Mouse (Mus musculus) G1E (cell line): ENCODE data around the gene Tmem44. TPM values are rescaled to one million over a fixed set of nuclear protein-coding genes. Genes with fewer than 3 reads are reported as not detected.

Experiments
- ATAC-seq: 2 replicates; pipeline ENCODE4 v1.8.0; 2016; ENCODE audit warnings: mild to moderate bottlenecking; ENCODE audit not compliant: insufficient number of reproducible peaks, poor library complexity, low FRiP score, severe bottlenecking; ENCODE audit errors: extremely low read depth
- DNase-seq: peaks from one replicate; pipeline ENCODE4 v3.0.0; 2012; ENCODE audit warnings: low spot score
- H3K27me3 ChIP-seq: 2 replicates; pipeline ENCODE4 v1.6.1; 2012; ENCODE audit warnings: mild to moderate bottlenecking, low read length, inconsistent platforms; ENCODE audit not compliant: insufficient read depth
- H3K36me3 ChIP-seq: replicated peaks from 2 replicates; pipeline ENCODE3; 2012; ENCODE audit warnings: mild to moderate bottlenecking, inconsistent platforms
- H3K4me1 ChIP-seq: 2 replicates; pipeline ENCODE4 v1.6.1; 2012; ENCODE audit warnings: low read depth, low read length, inconsistent platforms, mixed read lengths; ENCODE audit not compliant: insufficient read depth
- H3K4me3 ChIP-seq: 2 replicates; pipeline ENCODE4 v1.5.1; 2012; ENCODE audit warnings: low read depth, mild to moderate bottlenecking, inconsistent platforms, low read length, moderate library complexity, mixed read lengths
- H3K9me3 ChIP-seq: replicated peaks from 2 replicates; pipeline ENCODE4 v1.6.1; 2012; ENCODE audit warnings: inconsistent platforms
- CTCF ChIP-seq: IDR thresholded peaks from 2 replicates; pipeline ENCODE4 v1.5.1; 2012; ENCODE audit warnings: low read depth, low read length, inconsistent platforms, mixed read lengths
- GATA1 ChIP-seq: IDR thresholded peaks from 2 replicates; pipeline ENCODE4 v1.6.1; 2012; ENCODE audit warnings: borderline replicate concordance, low read length, inconsistent platforms, mixed read lengths
- GATA2 ChIP-seq: IDR thresholded peaks from 2 replicates; pipeline ENCODE4 v1.6.1; 2012; ENCODE audit warnings: low read depth, low read length, inconsistent platforms, borderline replicate concordance
- POLR2AphosphoS5 ChIP-seq: IDR thresholded peaks from 2 replicates; pipeline ENCODE4 v1.6.1; 2012; ENCODE audit warnings: low read depth, low read length, inconsistent platforms; ENCODE audit not compliant: insufficient replicate concordance
- TAL1 ChIP-seq: conservative IDR thresholded peaks from 2 replicates; pipeline ENCODE4 v1.6.1; 2012; ENCODE audit warnings: low read depth, low read length, inconsistent platforms, mixed read lengths
- polyA plus RNA-seq: library from polyadenylated mRNA; stranded (reverse); fragments of >175 nt; gene quantifications from 2 replicates; pipeline ENCODE4 v1.2.3, GENCODE M21; 2012
- total RNA-seq, 2 experiments: library from RNA; stranded (forward) in 1 of 2; stranded (reverse) in 1 of 2; fragments of 200-1000 nt in 1 of 2; fragments of >200 nt in 1 of 2; fragmentation: Nextera tagmentation in 1 of 2; gene quantifications; 2 replicates each; pipeline ENCODE4 v1.2.3; 2014 to 2017

Tmem44 gene
- total and polyA plus RNA-seq, 3 experiments = 11.8 to 72.7 (median 25.4) TPM

GRCm38 (mm10) chr16:30554109-30554508 lies 3.5 kb upstream of the Tmem44 start:
- DNase-seq (no peak), ATAC-seq (no peak)
- peaks cover 40% of the 10 kb centered on the region for H3K4me1 ChIP-seq
- H3K36me3 ChIP-seq = peaks cover 29% of the 10 kb centered on the region
- TF ChIP-seq TAL1 = no peak
- TF ChIP-seq POLR2AphosphoS5 = no peak
- TF ChIP-seq CTCF = no peak
- TF ChIP-seq GATA2 = no peak
- no peak for TF ChIP-seq GATA1
- H3K27me3 ChIP-seq = no peaks in the 10 kb centered on the region
- H3K4me3 ChIP-seq = no peak overlapping the region
- peaks cover 24% of the 10 kb centered on the region for H3K9me3 ChIP-seq

DNA sequence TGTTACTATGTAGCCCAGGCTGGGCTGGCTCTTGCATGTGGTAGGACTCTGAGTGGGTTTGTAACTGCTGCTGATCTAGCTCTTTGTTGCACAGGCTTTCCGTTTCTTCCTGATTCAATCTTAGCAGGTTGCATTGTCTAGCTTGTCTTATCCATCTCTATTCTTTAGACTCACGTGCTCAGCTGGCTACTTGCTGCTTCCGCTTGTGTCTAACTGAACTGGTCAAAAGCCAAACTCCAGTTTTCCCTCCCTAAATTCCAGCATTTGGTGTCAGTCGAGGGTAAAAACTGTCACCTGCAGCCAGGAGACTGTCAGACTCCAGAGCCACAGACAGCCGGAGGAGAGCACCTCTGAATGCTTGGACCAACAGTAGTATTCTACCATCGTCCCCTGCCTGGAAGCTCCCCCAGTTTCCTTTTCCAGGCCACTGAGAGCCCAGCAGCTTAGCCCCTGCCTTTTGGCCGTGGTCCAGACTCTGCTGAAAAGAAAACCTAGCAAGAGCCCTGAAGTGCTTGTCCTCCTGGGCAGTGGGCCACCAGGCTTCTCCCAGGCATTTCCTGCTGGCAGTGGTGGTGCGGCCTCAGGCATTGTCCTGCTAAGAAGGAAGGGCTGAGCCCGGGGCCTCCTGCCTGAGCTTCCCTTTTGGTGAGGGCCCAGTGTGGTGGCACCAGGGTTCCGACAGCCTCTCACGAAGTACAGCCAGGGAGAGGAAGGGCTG lies 2.1 kb upstream of the Tmem44 start:
- no peak for TF ChIP-seq POLR2AphosphoS5
- TF ChIP-seq TAL1 = no peak
- TF ChIP-seq CTCF = no peak
- TF ChIP-seq GATA1 = no peak
- TF ChIP-seq GATA2 = no peak
- DNase-seq = no peak
- no peak for ATAC-seq
- H3K9me3 ChIP-seq = peaks cover 24% of the 10 kb centered on the region
- no peak overlapping the region for H3K4me3 ChIP-seq
- peaks cover 52% of the 10 kb centered on the region for H3K4me1 ChIP-seq
- H3K27me3 ChIP-seq = no peaks in the 10 kb centered on the region
- peaks cover 25% of the 10 kb centered on the region for H3K36me3 ChIP-seq

- Histone ChIP-seq H3K9me3 (peaks cover 15% of the 10 kb centered on the region), H3K4me1 (peaks cover 71% of the 10 kb centered on the region), H3K36me3 (peaks cover 36% of the 10 kb centered on the region), H3K27me3 (no peaks in the 10 kb centered on the region), H3K4me3 (peak overlapping the region; percentile 91)
- TF ChIP-seq POLR2AphosphoS5 = no peak
- no peak for TF ChIP-seq GATA1
- TF ChIP-seq CTCF = peak; percentile 63; the same call in 1 of the 2 replicates
- DNase-seq (peak; percentile 90), ATAC-seq (peak; percentile 24; the same call in 1 of the 2 replicates)
Observed at GRCm38 (mm10) chr16:30549966-30550747, 485 bp downstream of the Tmem44 start.

GRCm38 (mm10) chr16:30549516-30549915 lies 1.1 kb downstream of the Tmem44 start:
- peak; percentile 28 for DNase-seq
- Histone ChIP-seq H3K9me3 (peaks cover 11% of the 10 kb centered on the region), H3K27me3 (no peaks in the 10 kb centered on the region), H3K36me3 (peaks cover 42% of the 10 kb centered on the region), H3K4me3 (peak overlapping the region; percentile 91), H3K4me1 (peaks cover 77% of the 10 kb centered on the region)
- ATAC-seq = no peak
- TF ChIP-seq TAL1 (no peak), GATA1 (no peak), CTCF (no peak), GATA2 (no peak), POLR2AphosphoS5 (no peak)

GRCm38 (mm10) chr16:30548291-30548690 lies 2.4 kb downstream of the Tmem44 start:
- peaks cover 86% of the 10 kb centered on the region for H3K4me1 ChIP-seq
- H3K9me3 ChIP-seq = peaks cover 6% of the 10 kb centered on the region
- TF ChIP-seq GATA1 = no peak
- no peak for TF ChIP-seq GATA2
- TF ChIP-seq CTCF = no peak
- no peak for TF ChIP-seq TAL1
- ATAC-seq = no peak
- DNase-seq = no peak
- H3K27me3 ChIP-seq = no peaks in the 10 kb centered on the region
- H3K4me3 ChIP-seq = no peak overlapping the region; the same call in 1 of the 2 replicates
- H3K36me3 ChIP-seq = peaks cover 52% of the 10 kb centered on the region

DNA sequence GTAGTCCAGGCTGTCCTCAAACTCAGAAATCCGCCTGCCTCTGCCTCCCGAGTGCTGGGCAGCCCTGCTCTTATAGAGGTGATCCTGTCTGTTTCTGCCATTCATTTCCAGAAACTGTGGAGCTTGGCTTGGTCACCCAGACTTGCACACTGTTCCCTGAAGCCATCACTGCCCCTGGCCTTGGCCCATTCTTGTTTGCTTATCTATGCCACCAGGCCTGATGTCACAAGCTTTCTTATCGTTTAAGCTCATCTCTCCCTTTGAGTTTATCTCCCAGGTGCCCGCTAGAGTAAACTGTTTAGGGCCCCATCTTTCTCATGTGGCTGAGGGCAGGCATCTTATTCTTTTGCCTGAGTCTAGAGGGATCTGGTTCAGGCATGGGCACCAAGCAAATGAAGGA lies 5.9 kb downstream of the Tmem44 start:
- Histone ChIP-seq H3K36me3 (peaks cover 86% of the 10 kb centered on the region), H3K9me3 (peaks cover 6% of the 10 kb centered on the region), H3K27me3 (no peaks in the 10 kb centered on the region), H3K4me1 (peaks cover 87% of the 10 kb centered on the region), H3K4me3 (peak overlapping the region; percentile 35; the same call in 1 of the 2 replicates)
- ATAC-seq = peak; percentile 91
- peak; percentile 46 for DNase-seq
- peak; percentile 73 for TF ChIP-seq TAL1
- no peak; the same call in 1 of the 2 replicates for TF ChIP-seq GATA2
- TF ChIP-seq POLR2AphosphoS5 = no peak
